Mouse (Mus musculus) layer of hippocampus, postnatal 25 days (tissue): ENCODE data around the gene Gypa. TPM values are rescaled to one million over a fixed set of nuclear protein-coding genes. Genes with fewer than 3 reads are reported as not detected.

Experiments
- DNase-seq, 2 experiments: peaks; one replicate each; pipeline ENCODE4 v3.0.0; 2022; ENCODE audit warnings: mixed read lengths in 2 of 2, low spot score in 1 of 2; ENCODE audit errors: extremely low spot score in 1 of 2
- total RNA-seq, 2 experiments: library from RNA; stranded (reverse); gene quantifications; 2 replicates each; pipeline ENCODE4 v1.2.3; 2021

Gypa gene
- total RNA-seq, 2 experiments from 2014 or later, result not detected

- no peak for DNase-seq
Measured at GRCm38 (mm10) chr8:80526382-80527355, 33.1 kb downstream of the Gypa start.

- no peak for DNase-seq
Measured at GRCm38 (mm10) chr8:80541836-80542235, 48.3 kb downstream of the Gypa start.

GRCm38 (mm10) chr8:80550436-80550835 lies 56.9 kb downstream of the Gypa start:
- DNase-seq, result no peak

- no peak for DNase-seq
Measured at GRCm38 (mm10) chr8:80551303-80551702, 57.7 kb downstream of the Gypa start.

- DNase-seq, result no peak
Measured at GRCm38 (mm10) chr8:80554991-80555390, 61.4 kb downstream of the Gypa start.

Other genes with a start within 250 kb of the Gypa start
- gene Frem3, start 117.3 kb downstream of the Gypa start, total RNA-seq, result 1 to 10 TPM in 1 of 2 experiments, under 1 TPM in 1; 0.77 to 1.3 TPM
- 10 to 100 TPM; 54.1 to 58.3 TPM for gene Smarca5, start 245.7 kb downstream of the Gypa start, total RNA-seq